Mouse (Mus musculus): ENCODE measurements at regions not wholly inside any gene's neighbourhood (a gene's known extent, or its start where the extent isn't known, plus 50 kb on each side); places are given as distances from the start of the nearest gene placed in this dataset.

- no peak overlapping the region for H3K4me2 ChIP-seq (ENCODE audit: low read depth, low read length)
- H3K27me3 ChIP-seq (ENCODE audit: control insufficient read depth, insufficient read depth, low read length), result no peaks in the 10 kb centered on the region
- WGBS, result 83% methylated on average over 2 of the region's 2 CpGs
- no peaks in the 10 kb centered on the region for H3K36me3 ChIP-seq (ENCODE audit: control insufficient read depth, insufficient read depth, low read length)
- H3K4me1 ChIP-seq (ENCODE audit: control insufficient read depth, insufficient read depth, low read length), result no peaks in the 10 kb centered on the region
- no peak overlapping the region for H3K9ac ChIP-seq (ENCODE audit: low read length)
- H3K9me3 ChIP-seq (replicated peaks; ENCODE audit: control insufficient read depth, low read length), result 0 out of 2 replicates have a peak, but pooled peaks cover 5% of the 10 kb centered on the region
- H3K4me3 ChIP-seq (replicated peaks; ENCODE audit: low read length), result no peak overlapping the region
- ATAC-seq (ENCODE audit: insufficient read depth, low FRiP score), result no peak
- no peak overlapping the region for H3K27ac ChIP-seq (ENCODE audit: low read length)
These were observed 270.2 kb upstream of the Kazn start for GRCm38 (mm10) chr4:142509386-142509785.

DNA sequence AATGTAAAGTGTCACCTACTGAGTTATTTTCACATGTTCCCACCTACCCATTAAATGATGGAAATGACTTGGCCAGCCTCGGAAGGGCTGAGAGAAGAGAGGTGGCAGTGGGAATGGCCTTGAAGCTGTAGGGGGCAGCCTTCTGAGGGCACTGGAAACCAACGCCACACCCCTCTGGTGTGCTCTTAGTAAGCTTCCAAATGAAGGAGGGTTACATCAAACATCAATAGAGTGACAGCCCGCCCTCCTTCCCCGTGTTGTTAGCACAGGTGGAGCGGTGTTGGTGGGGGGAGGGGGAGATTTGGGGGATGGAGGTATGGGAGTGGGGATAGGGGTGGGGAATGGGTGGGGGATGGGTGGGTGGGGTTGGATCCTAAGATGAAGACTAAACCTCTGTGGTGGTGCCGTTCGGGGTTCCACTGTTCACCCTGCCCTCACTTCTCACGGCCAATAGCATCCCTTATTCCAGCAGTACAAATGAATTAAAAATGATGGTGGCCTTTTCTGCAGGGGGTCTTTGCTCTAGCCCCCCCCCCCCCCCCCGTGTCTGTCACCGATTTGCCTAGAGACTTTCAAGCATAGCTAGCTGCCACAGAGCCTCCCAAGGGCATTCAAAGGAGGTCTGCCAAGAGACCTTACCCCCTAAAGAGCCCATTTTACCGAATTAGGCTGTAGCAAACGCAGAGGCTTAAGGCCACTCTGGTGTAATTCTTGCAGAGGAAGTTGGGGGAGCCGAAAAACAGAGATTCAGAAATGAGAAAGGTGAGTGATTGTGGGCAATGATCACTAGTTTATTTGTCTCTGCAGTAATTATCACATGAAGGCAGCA is 267.4 kb upstream of the Kazn start:
- H3K27me3 ChIP-seq (ENCODE audit: control insufficient read depth, insufficient read depth, low read length), result no peaks in the 10 kb centered on the region
- H3K9ac ChIP-seq (ENCODE audit: low read length), result no peak overlapping the region
- no peak overlapping the region for H3K4me2 ChIP-seq (ENCODE audit: low read depth, low read length)
- 11% methylated on average over 13 of the region's 13 CpGs for WGBS
- H3K9me3 ChIP-seq (replicated peaks; ENCODE audit: control insufficient read depth, low read length), result no peaks in the 10 kb centered on the region
- no peak overlapping the region for H3K27ac ChIP-seq (ENCODE audit: low read length)
- ATAC-seq (ENCODE audit: insufficient read depth, low FRiP score), result no peak
- no peak overlapping the region for H3K4me3 ChIP-seq (replicated peaks; ENCODE audit: low read length)
- no peaks in the 10 kb centered on the region for H3K4me1 ChIP-seq (ENCODE audit: control insufficient read depth, insufficient read depth, low read length)
- H3K36me3 ChIP-seq (ENCODE audit: control insufficient read depth, insufficient read depth, low read length), result no peaks in the 10 kb centered on the region

- ATAC-seq (ENCODE audit: insufficient read depth, low FRiP score), result no peak
- 88% methylated on average over 15 of the region's 15 CpGs for WGBS
- Histone ChIP-seq H3K9me3 (replicated peaks; ENCODE audit: control insufficient read depth, low read length) (no peaks in the 10 kb centered on the region), H3K36me3 (ENCODE audit: control insufficient read depth, insufficient read depth, low read length) (no peaks in the 10 kb centered on the region), H3K4me1 (ENCODE audit: control insufficient read depth, insufficient read depth, low read length) (no peaks in the 10 kb centered on the region), H3K27me3 (ENCODE audit: control insufficient read depth, insufficient read depth, low read length) (no peaks in the 10 kb centered on the region), H3K9ac (ENCODE audit: low read length) (no peak overlapping the region), H3K27ac (ENCODE audit: low read length) (no peak overlapping the region), H3K4me3 (replicated peaks; ENCODE audit: low read length) (no peak overlapping the region), H3K4me2 (ENCODE audit: low read depth, low read length) (no peak overlapping the region)
These were observed 264.6 kb upstream of the Kazn start for GRCm38 (mm10) chr4:142503761-142504160.

DNA sequence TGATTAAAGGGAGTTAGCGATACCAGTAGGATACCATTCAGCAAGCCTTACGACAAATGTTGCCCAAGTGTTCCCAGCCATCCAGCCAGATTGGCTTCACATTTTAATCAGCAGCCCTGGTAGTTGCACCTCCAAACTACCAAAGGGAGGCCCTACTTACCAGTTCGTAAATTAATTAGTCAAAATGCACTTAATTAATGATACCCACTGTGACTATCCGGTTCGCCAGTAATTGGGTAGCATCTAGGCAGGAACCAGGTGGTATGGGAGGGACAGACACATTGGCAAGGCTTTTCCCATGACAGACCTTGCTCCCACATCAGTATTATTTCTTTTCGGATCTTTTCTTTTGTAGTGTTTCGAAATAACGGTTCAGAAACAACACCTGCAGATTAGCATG is 262.0 kb upstream of the Kazn start:
- WGBS, result 84% methylated on average over 8 of the region's 8 CpGs
- H3K4me3 ChIP-seq (replicated peaks; ENCODE audit: low read length), result no peak overlapping the region
- H3K9ac ChIP-seq (ENCODE audit: low read length), result no peak overlapping the region
- H3K36me3 ChIP-seq (ENCODE audit: control insufficient read depth, insufficient read depth, low read length), result no peaks in the 10 kb centered on the region
- no peaks in the 10 kb centered on the region for H3K9me3 ChIP-seq (replicated peaks; ENCODE audit: control insufficient read depth, low read length)
- no peak overlapping the region for H3K4me2 ChIP-seq (ENCODE audit: low read depth, low read length)
- no peak for ATAC-seq (ENCODE audit: insufficient read depth, low FRiP score)
- H3K27ac ChIP-seq (ENCODE audit: low read length), result no peak overlapping the region
- H3K4me1 ChIP-seq (ENCODE audit: control insufficient read depth, insufficient read depth, low read length), result no peaks in the 10 kb centered on the region
- no peaks in the 10 kb centered on the region for H3K27me3 ChIP-seq (ENCODE audit: control insufficient read depth, insufficient read depth, low read length)

- no peak for ATAC-seq (ENCODE audit: insufficient read depth, low FRiP score)
- no peak overlapping the region for H3K9ac ChIP-seq (ENCODE audit: low read length)
These were observed 261.3 kb upstream of the Kazn start for GRCm38 (mm10) chr4:142500541-142500940.

GRCm38 (mm10) chr4:142496605-142497004 is 257.4 kb upstream of the Kazn start:
- WGBS, result 48% methylated on average over 12 of the region's 12 CpGs
- no peaks in the 10 kb centered on the region for H3K4me1 ChIP-seq (ENCODE audit: control insufficient read depth, insufficient read depth, low read length)
- no peak overlapping the region for H3K4me2 ChIP-seq (ENCODE audit: low read depth, low read length)
- ATAC-seq (ENCODE audit: insufficient read depth, low FRiP score), result no peak
- no peaks in the 10 kb centered on the region for H3K27me3 ChIP-seq (ENCODE audit: control insufficient read depth, insufficient read depth, low read length)
- H3K4me3 ChIP-seq (replicated peaks; ENCODE audit: low read length), result no peak overlapping the region
- H3K27ac ChIP-seq (ENCODE audit: low read length), result no peak overlapping the region
- no peak overlapping the region for H3K9ac ChIP-seq (ENCODE audit: low read length)
- no peaks in the 10 kb centered on the region for H3K9me3 ChIP-seq (replicated peaks; ENCODE audit: control insufficient read depth, low read length)
- no peaks in the 10 kb centered on the region for H3K36me3 ChIP-seq (ENCODE audit: control insufficient read depth, insufficient read depth, low read length)

More at GRCm38 (mm10) chr4:142500541-142500940, 261.3 kb upstream of the Kazn start:
- Histone ChIP-seq H3K4me2 (ENCODE audit: low read depth, low read length) (no peak overlapping the region), H3K4me3 (replicated peaks; ENCODE audit: low read length) (no peak overlapping the region), H3K27ac (ENCODE audit: low read length) (no peak overlapping the region), H3K4me1 (ENCODE audit: control insufficient read depth, insufficient read depth, low read length) (no peaks in the 10 kb centered on the region), H3K9me3 (replicated peaks; ENCODE audit: control insufficient read depth, low read length) (no peaks in the 10 kb centered on the region), H3K36me3 (ENCODE audit: control insufficient read depth, insufficient read depth, low read length) (no peaks in the 10 kb centered on the region), H3K27me3 (ENCODE audit: control insufficient read depth, insufficient read depth, low read length) (no peaks in the 10 kb centered on the region)
- WGBS, result 78% methylated on average over 7 of the region's 7 CpGs

DNA sequence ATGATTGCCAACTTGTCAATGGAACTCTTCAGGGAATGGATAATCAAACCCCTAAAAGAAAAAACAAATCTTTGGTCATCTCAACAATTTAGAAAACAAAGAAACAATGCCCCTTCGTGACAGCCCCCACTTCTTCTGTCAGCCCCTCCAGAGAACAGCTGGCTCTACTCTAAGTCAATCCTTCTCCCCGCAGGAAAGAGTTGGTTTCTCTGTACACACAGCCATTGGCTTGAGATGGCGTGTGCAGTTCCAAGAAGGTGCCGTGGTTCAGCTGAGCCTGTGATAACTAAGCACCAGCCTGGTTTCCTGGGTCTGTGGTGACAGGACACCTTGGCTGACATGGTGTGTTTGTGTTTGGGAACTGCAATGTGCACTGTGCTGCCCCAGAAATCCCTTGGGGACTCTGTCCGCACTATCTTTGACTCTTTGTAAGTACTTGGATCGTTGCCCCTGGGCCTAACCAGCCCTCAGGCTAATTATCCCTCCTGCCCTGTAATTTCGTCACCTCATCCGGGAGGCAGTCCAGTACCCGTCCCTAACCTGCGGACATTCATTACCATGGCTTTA is 253.8 kb upstream of the Kazn start:
- Histone ChIP-seq H3K4me2 (ENCODE audit: low read depth, low read length) (no peak overlapping the region), H3K9me3 (replicated peaks; ENCODE audit: control insufficient read depth, low read length) (no peaks in the 10 kb centered on the region), H3K9ac (ENCODE audit: low read length) (no peak overlapping the region), H3K27ac (ENCODE audit: low read length) (no peak overlapping the region), H3K4me1 (ENCODE audit: control insufficient read depth, insufficient read depth, low read length) (no peaks in the 10 kb centered on the region), H3K4me3 (replicated peaks; ENCODE audit: low read length) (no peak overlapping the region), H3K36me3 (ENCODE audit: control insufficient read depth, insufficient read depth, low read length) (no peaks in the 10 kb centered on the region), H3K27me3 (ENCODE audit: control insufficient read depth, insufficient read depth, low read length) (no peaks in the 10 kb centered on the region)
- ATAC-seq (ENCODE audit: insufficient read depth, low FRiP score), result no peak
- WGBS, result 65% methylated on average over 10 of the region's 10 CpGs

GRCm38 (mm10) chr4:142485784-142486423 is 246.7 kb upstream of the Kazn start:
- Histone ChIP-seq H3K36me3 (ENCODE audit: control insufficient read depth, insufficient read depth, low read length) (no peaks in the 10 kb centered on the region), H3K9me3 (replicated peaks; ENCODE audit: control insufficient read depth, low read length) (no peaks in the 10 kb centered on the region), H3K4me1 (ENCODE audit: control insufficient read depth, insufficient read depth, low read length) (no peaks in the 10 kb centered on the region; the same call in 1 of the 2 replicates), H3K9ac (ENCODE audit: low read length) (no peak overlapping the region), H3K4me2 (ENCODE audit: low read depth, low read length) (no peak overlapping the region), H3K4me3 (replicated peaks; ENCODE audit: low read length) (no peak overlapping the region), H3K27me3 (ENCODE audit: control insufficient read depth, insufficient read depth, low read length) (no peaks in the 10 kb centered on the region), H3K27ac (ENCODE audit: low read length) (peak overlapping the region; percentile 63; the same call in 1 of the 2 replicates)
- WGBS, result 46% methylated on average over 4 of the region's 4 CpGs
- peak; percentile 40; the same call in 1 of the 2 replicates for ATAC-seq (ENCODE audit: insufficient read depth, low FRiP score)

DNA sequence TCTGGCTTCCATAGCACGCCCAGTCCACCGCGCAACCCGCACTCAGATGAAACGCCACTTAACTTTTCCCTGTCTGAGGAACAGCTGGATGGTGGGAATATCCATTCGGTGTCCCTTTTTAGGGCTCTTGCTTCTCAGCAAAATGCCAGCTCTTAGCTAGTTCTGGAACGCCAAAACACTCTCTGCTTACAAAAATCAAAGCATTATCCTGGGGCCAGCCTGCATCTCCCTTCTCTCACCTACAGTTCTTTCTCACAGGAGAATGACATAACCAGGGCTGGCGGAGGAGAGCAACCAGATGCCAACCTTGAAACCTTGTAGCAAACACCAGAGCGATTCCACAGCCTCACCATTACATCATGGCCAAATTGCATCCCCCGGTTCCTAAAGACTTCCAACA is 236.4 kb upstream of the Kazn start:
- H3K4me2 ChIP-seq (ENCODE audit: low read depth, low read length), result peak overlapping the region; percentile 22

More for the DNA sequence above, 236.4 kb upstream of the Kazn start:
- H3K27ac ChIP-seq (ENCODE audit: low read length), result no peak overlapping the region
- H3K4me1 ChIP-seq (ENCODE audit: control insufficient read depth, insufficient read depth, low read length), result no peaks in the 10 kb centered on the region
- H3K9me3 ChIP-seq (replicated peaks; ENCODE audit: control insufficient read depth, low read length), result no peaks in the 10 kb centered on the region
- H3K36me3 ChIP-seq (ENCODE audit: control insufficient read depth, insufficient read depth, low read length), result no peaks in the 10 kb centered on the region
- WGBS, result 83% methylated on average over 10 of the region's 10 CpGs
- no peak overlapping the region for H3K4me3 ChIP-seq (replicated peaks; ENCODE audit: low read length)
- ATAC-seq (ENCODE audit: insufficient read depth, low FRiP score), result no peak
- no peaks in the 10 kb centered on the region for H3K27me3 ChIP-seq (ENCODE audit: control insufficient read depth, insufficient read depth, low read length)
- no peak overlapping the region for H3K9ac ChIP-seq (ENCODE audit: low read length)

Data from stomach, embryonic 16.5 days (tissue).